Mouse (Mus musculus): ENCODE data around the gene Fmod. TPM values are rescaled to one million over a fixed set of nuclear protein-coding genes. Genes with fewer than 3 reads are reported as not detected.

Gene Fmod
- polyA plus RNA-seq (2011; ENCODE audit: insufficient read depth, insufficient read length, low replicate concordance, missing spikeins) = 0.31 TPM in 1 of 2 replicates, not detected in the other

- no peak within 1 kb of the TSS for H3K4me3 ChIP-seq (replicated peaks; ENCODE audit: control insufficient read depth, low read depth, low read length)
- H3K4me1 ChIP-seq (ENCODE audit: control insufficient read depth, insufficient read depth, low read length) = no peaks in the 10 kb centered on the region
- TF ChIP-seq POLR2A (IDR thresholded peaks at IDR 0.05; ENCODE audit: borderline replicate concordance, control insufficient read depth, low read depth, low read length) = no peak
- no peak for TF ChIP-seq CTCF (IDR thresholded peaks at IDR 0.05; ENCODE audit: control insufficient read depth, insufficient read depth, low read length)
- no peak within 1 kb of the TSS for H3K27ac ChIP-seq (ENCODE audit: control insufficient read depth, insufficient read depth, low read depth, low read length, poor library complexity)
- 77% methylated on average over 9 of the region's 9 CpGs for WGBS
Measured at GRCm38 (mm10) chr1:134037172-134037571, at the start of gene Fmod. TSS of gene Fmod (plus strand) at chr1:134037254.

DNA sequence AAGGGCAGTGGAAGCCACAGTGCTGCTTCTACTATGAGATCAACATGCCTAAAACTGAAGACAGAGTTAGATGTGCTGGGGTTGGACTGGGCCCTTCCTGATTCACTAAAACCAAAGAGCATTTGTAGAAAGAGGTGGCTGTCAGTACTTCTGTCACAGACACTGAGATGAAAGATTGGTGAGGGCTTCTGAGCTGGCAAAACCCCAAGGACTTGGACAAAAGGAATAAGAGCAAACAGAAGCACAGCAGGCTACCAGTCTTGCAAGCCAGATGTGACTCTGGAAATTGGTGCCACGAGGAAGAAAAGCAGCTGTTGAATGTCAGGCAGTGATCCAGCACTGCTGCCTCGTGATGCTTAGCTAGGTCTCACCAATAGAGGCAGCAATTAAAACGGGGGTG lies 48.2 kb upstream of the Fmod start:
- Histone ChIP-seq H3K4me1 (ENCODE audit: control insufficient read depth, insufficient read depth, low read length) (no peaks in the 10 kb centered on the region), H3K4me3 (replicated peaks; ENCODE audit: control insufficient read depth, low read depth, low read length) (no peak overlapping the region), H3K27ac (ENCODE audit: control insufficient read depth, insufficient read depth, low read depth, low read length, poor library complexity) (no peak overlapping the region)
- 32% methylated on average over 3 of the region's 3 CpGs for WGBS
- TF ChIP-seq CTCF (IDR thresholded peaks at IDR 0.05; ENCODE audit: control insufficient read depth, insufficient read depth, low read length) = no peak
- no peak for TF ChIP-seq POLR2A (IDR thresholded peaks at IDR 0.05; ENCODE audit: borderline replicate concordance, control insufficient read depth, low read depth, low read length)

DNA sequence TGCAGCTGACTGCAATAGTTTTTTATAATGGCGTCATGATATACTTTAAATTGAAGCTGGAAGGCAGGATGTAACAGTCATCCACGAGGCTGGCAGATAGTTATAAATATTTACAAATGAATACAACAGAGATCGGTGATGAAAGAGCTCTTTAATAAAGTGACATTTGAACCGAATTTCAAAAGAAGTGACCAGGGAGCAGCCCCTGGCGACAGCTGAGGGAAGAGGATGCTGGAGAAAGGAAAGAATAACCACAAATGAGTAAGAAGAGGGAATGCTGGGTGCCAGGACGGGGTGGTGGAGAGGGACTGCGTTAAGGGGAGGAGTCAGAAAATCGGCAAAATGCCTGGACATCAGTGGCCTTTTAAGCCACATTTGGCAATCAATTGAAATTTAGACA lies 45.8 kb upstream of the Fmod start:
- no peak overlapping the region for H3K27ac ChIP-seq (ENCODE audit: control insufficient read depth, insufficient read depth, low read depth, low read length, poor library complexity)
- H3K4me1 ChIP-seq (ENCODE audit: control insufficient read depth, insufficient read depth, low read length) = no peaks in the 10 kb centered on the region
- H3K4me3 ChIP-seq (replicated peaks; ENCODE audit: control insufficient read depth, low read depth, low read length) = no peak overlapping the region
- TF ChIP-seq CTCF (IDR thresholded peaks at IDR 0.05; ENCODE audit: control insufficient read depth, insufficient read depth, low read length) = no peak
- no peak for TF ChIP-seq POLR2A (IDR thresholded peaks at IDR 0.05; ENCODE audit: borderline replicate concordance, control insufficient read depth, low read depth, low read length)
- WGBS = 73% methylated on average over 8 of the region's 8 CpGs

DNA sequence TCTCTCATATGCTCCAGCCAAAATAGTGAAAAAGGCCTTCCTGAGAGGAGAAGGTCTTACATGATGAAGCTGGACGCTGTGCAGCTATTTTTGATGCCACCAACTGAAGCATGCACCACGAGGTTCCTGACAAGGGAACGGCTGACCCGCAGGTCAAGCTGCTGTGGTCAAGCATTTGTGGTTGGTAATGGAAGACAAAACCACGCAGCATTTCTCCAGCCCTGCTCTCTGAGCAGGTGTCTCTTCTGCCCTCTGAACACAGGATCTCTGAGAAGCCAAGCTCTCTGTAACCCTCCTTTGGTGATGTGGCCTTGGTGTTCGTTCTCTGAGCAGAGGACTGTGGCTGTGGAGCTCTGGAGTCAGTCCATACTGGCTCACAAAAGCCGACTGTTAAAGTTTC lies 31.6 kb upstream of the Fmod start:
- no peak overlapping the region for H3K27ac ChIP-seq (ENCODE audit: control insufficient read depth, insufficient read depth, low read depth, low read length, poor library complexity)
- no peaks in the 10 kb centered on the region for H3K4me1 ChIP-seq (ENCODE audit: control insufficient read depth, insufficient read depth, low read length)
- no peak overlapping the region for H3K4me3 ChIP-seq (replicated peaks; ENCODE audit: control insufficient read depth, low read depth, low read length)
- 32% methylated on average over 7 of the region's 7 CpGs for WGBS
- TF ChIP-seq POLR2A (IDR thresholded peaks at IDR 0.05; ENCODE audit: borderline replicate concordance, control insufficient read depth, low read depth, low read length) (no peak), CTCF (IDR thresholded peaks at IDR 0.05; ENCODE audit: control insufficient read depth, insufficient read depth, low read length) (no peak)

GRCm38 (mm10) chr1:134006105-134006764 lies 30.8 kb upstream of the Fmod start:
- H3K4me3 ChIP-seq (replicated peaks; ENCODE audit: control insufficient read depth, low read depth, low read length) = no peak overlapping the region
- H3K27ac ChIP-seq (ENCODE audit: control insufficient read depth, insufficient read depth, low read depth, low read length, poor library complexity) = no peak overlapping the region
- WGBS = 78% methylated on average over 11 of the region's 11 CpGs
- no peaks in the 10 kb centered on the region for H3K4me1 ChIP-seq (ENCODE audit: control insufficient read depth, insufficient read depth, low read length)
- TF ChIP-seq CTCF (IDR thresholded peaks at IDR 0.05; ENCODE audit: control insufficient read depth, insufficient read depth, low read length) = no peak
- no peak for TF ChIP-seq POLR2A (IDR thresholded peaks at IDR 0.05; ENCODE audit: borderline replicate concordance, control insufficient read depth, low read depth, low read length)

- no peaks in the 10 kb centered on the region for H3K4me1 ChIP-seq (ENCODE audit: control insufficient read depth, insufficient read depth, low read length)
- 82% methylated on average over 9 of the region's 9 CpGs for WGBS
- H3K4me3 ChIP-seq (replicated peaks; ENCODE audit: control insufficient read depth, low read depth, low read length) = no peak overlapping the region
- TF ChIP-seq POLR2A (IDR thresholded peaks at IDR 0.05; ENCODE audit: borderline replicate concordance, control insufficient read depth, low read depth, low read length) (no peak), CTCF (IDR thresholded peaks at IDR 0.05; ENCODE audit: control insufficient read depth, insufficient read depth, low read length) (no peak)
- no peak overlapping the region for H3K27ac ChIP-seq (ENCODE audit: control insufficient read depth, insufficient read depth, low read depth, low read length, poor library complexity)
Measured at GRCm38 (mm10) chr1:134024293-134024971, 12.6 kb upstream of the Fmod start.

- no peak for TF ChIP-seq POLR2A (IDR thresholded peaks at IDR 0.05; ENCODE audit: borderline replicate concordance, control insufficient read depth, low read depth, low read length)
- TF ChIP-seq CTCF (IDR thresholded peaks at IDR 0.05; ENCODE audit: control insufficient read depth, insufficient read depth, low read length) = no peak
- Histone ChIP-seq H3K4me1 (ENCODE audit: control insufficient read depth, insufficient read depth, low read length) (no peaks in the 10 kb centered on the region), H3K27ac (ENCODE audit: control insufficient read depth, insufficient read depth, low read depth, low read length, poor library complexity) (no peak overlapping the region), H3K4me3 (replicated peaks; ENCODE audit: control insufficient read depth, low read depth, low read length) (no peak overlapping the region)
- WGBS = 19% methylated on average over 5 of the region's 5 CpGs
Measured at GRCm38 (mm10) chr1:134025975-134026374, 11.1 kb upstream of the Fmod start.

GRCm38 (mm10) chr1:134026741-134027140 lies 10.3 kb upstream of the Fmod start:
- no peak overlapping the region for H3K27ac ChIP-seq (ENCODE audit: control insufficient read depth, insufficient read depth, low read depth, low read length, poor library complexity)
- no peaks in the 10 kb centered on the region for H3K4me1 ChIP-seq (ENCODE audit: control insufficient read depth, insufficient read depth, low read length)
- H3K4me3 ChIP-seq (replicated peaks; ENCODE audit: control insufficient read depth, low read depth, low read length) = no peak overlapping the region
- WGBS = 85% methylated on average over 9 of the region's 9 CpGs
- TF ChIP-seq CTCF (IDR thresholded peaks at IDR 0.05; ENCODE audit: control insufficient read depth, insufficient read depth, low read length) = no peak
- TF ChIP-seq POLR2A (IDR thresholded peaks at IDR 0.05; ENCODE audit: borderline replicate concordance, control insufficient read depth, low read depth, low read length) = no peak

Measured in bone marrow, adult 2 months (tissue).